Mouse (Mus musculus): Measurements from ENCODE around the gene Igtp. TPM values are rescaled to one million over a fixed set of nuclear protein-coding genes. Genes with fewer than 3 reads are reported as not detected.
"Not testable (repeated sequence)": the region's sequence is repeated elsewhere in the genome, so short reads cannot be mapped to it uniquely, and the experiment has no call there.

Igtp gene
- 6.3 and 6.4 TPM in 2 replicates for polyA plus RNA-seq (2016; fragmentation: Nextera tagmentation; extraction: Ambion mirVana)

DNA sequence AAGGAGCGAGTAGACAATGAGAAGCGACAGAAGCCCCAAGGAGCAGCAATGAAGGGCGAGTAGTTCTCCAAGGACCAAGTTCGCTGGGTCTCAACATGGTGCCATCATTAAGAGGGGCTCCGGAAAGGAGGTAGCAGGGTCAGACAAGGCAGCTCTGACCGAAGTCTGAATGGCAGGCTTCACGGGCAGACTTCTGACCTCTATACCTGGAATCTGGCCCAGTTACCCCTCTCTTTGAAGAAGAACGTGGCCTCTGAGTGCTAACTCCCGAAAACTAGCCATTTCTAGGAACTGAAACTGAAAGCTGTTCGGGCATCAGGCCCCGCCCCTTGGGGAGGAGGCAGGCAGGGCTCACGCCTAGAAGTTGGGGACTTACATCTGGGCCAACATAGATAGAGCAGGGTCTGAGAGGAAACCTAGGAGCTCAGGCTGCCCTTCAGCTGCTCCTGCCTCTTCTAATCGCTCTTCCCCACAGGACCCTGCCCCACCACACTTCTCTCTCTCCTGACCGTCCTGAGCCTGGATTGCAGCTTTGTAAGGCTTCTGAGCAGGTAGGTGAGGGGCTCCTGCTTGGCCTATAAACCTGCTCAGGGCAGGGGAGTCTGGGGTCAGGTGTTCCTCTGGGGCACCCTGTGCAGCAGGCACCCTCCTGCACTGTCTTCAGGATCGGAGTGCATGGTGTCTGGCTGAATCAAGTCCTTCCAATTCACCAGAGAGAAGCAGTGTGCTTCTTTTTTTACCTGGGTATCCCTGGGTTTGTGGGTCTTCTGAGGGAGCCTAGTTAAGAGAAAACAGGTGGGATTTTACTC lies at the start of gene Igtp, which contains the start of gene Irgm2:
TSS of gene Igtp (plus strand) at position 328 of the 809 bp plus-strand sequence.
TSS of gene Irgm2 (plus strand) at position 390 of the 809 bp plus-strand sequence.
- peak within 1 kb of the TSS; percentile 89 for H3K27ac ChIP-seq
- WGBS (ENCODE audit: insufficient replicate concordance), result 3% methylated on average over 15 of the region's 15 CpGs
- not testable (repeated sequence) for H3K9me3 ChIP-seq (replicated peaks); H3K27me3 ChIP-seq (replicated peaks); H3K36me3 ChIP-seq
- H3K9ac ChIP-seq, result peak within 1 kb of the TSS; percentile 80
- H3K4me3 ChIP-seq, result peak within 1 kb of the TSS; percentile 78
- peak within 1 kb of the TSS; percentile 89 for H3K4me2 ChIP-seq
- H3K4me1 ChIP-seq, result peaks cover 22% of the 10 kb centered on the region
- ATAC-seq, result peak; percentile 97

DNA sequence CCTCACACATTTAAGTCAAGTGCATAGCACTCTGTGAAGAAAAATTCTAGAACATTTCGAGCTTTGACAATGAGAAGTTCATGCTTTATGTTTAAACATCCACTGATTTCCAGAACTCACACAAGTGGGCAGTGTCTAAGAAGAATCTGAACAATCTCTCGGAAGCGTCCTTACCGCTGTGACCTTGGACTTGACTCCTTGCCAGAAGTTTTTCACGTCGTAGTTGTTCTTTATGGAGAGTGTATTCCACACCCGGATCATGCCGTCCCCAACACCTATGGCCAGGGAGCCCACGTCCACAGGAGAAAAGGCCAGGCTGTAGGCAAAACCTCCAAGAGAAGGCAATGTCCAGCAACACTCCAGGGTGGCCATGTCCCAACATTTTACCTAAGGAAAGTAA lies 43.9 kb upstream of the Igtp start:
- Histone ChIP-seq H3K9ac (no peak overlapping the region), H3K36me3 (peaks cover 97% of the 10 kb centered on the region)
- WGBS (ENCODE audit: insufficient replicate concordance), result 86% methylated on average over 9 of the region's 9 CpGs

DNA sequence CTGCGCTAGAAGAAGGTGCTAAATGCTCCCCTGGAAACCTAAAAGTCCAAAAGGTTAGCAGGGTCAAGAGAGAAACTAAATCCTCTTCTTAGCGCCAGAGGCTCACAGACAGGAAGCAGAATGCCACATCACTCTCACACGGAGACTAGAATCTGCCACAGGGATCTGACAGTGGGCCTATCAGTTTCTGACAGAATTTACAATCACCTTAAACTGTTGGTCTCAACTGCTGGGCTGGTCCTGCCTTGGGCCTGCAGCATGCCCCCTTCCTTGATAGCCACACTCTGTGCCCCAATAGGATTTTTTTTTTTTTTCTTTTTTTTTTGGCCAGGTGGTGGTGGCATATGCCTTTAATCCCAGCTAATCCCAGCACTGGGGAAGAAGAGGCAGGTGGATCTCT lies 42.5 kb upstream of the Igtp start:
- no peak overlapping the region for H3K9ac ChIP-seq
- H3K4me2 ChIP-seq, result no peak overlapping the region
- H3K27ac ChIP-seq, result no peak overlapping the region
- H3K27me3 ChIP-seq (replicated peaks), result no peaks in the 10 kb centered on the region
- H3K9me3 ChIP-seq (replicated peaks), result no peaks in the 10 kb centered on the region
- 51% methylated on average over 3 of the region's 3 CpGs for WGBS (ENCODE audit: insufficient replicate concordance)
- H3K36me3 ChIP-seq, result peaks cover 98% of the 10 kb centered on the region
- H3K4me1 ChIP-seq, result peaks cover 17% of the 10 kb centered on the region
- no peak for ATAC-seq
- no peak overlapping the region for H3K4me3 ChIP-seq

More for the DNA sequence above, 43.9 kb upstream of the Igtp start:
- Histone ChIP-seq H3K27me3 (replicated peaks) (no peaks in the 10 kb centered on the region), H3K9me3 (replicated peaks) (no peaks in the 10 kb centered on the region), H3K4me1 (peaks cover 17% of the 10 kb centered on the region), H3K4me2 (no peak overlapping the region), H3K4me3 (no peak overlapping the region), H3K27ac (no peak overlapping the region)
- no peak for ATAC-seq

DNA sequence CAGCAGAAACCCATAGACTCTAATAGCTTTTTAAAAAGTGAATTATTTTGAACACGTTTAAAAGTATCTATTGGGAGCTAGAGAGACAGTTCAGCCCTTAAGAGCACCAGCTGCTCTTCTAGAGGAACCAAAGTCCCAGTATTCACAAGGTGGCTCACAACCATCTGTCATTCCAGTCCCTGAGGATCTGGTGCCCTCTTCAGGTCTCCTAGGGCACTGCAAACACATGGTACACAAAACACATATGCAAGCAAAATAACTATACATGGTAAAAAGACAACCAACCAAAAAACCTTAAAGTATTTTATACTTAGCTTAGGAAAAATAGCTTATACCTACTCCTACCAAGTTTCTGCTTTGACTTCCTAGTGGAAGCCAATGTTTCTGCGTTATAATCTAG lies 34.3 kb upstream of the Igtp start:
- peaks cover 30% of the 10 kb centered on the region for H3K4me1 ChIP-seq
- H3K9me3 ChIP-seq (replicated peaks), result peaks cover 8% of the 10 kb centered on the region; the same call in 1 of the 2 replicates
- H3K4me3 ChIP-seq, result no peak overlapping the region
- H3K4me2 ChIP-seq, result no peak overlapping the region
- peaks cover 67% of the 10 kb centered on the region for H3K36me3 ChIP-seq
- no peaks in the 10 kb centered on the region for H3K27me3 ChIP-seq (replicated peaks)
- ATAC-seq, result no peak
- no peak overlapping the region for H3K9ac ChIP-seq
- 91% methylated on average over 2 of the region's 2 CpGs for WGBS (ENCODE audit: insufficient replicate concordance)
- H3K27ac ChIP-seq, result no peak overlapping the region

DNA sequence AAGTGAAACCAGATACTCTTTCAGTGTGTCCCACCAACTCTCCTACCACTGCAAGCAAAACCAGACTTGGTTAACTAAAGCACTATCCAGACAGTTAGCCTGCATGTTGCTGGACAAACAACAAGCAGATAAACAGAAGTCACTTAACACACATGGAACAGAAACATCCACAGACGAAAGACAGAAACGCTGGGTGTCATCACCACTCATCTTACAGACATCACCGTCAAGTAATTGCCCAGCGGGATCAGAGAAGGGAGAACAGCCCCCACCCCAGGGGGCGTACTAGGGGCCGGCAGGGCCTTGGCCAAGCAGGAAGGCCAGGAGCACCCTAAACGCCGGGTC lies 31.6 kb upstream of the Igtp start:
- Histone ChIP-seq H3K4me2 (peak overlapping the region; percentile 92), H3K9me3 (replicated peaks) (peaks cover 8% of the 10 kb centered on the region; the same call in 1 of the 2 replicates), H3K27me3 (replicated peaks) (no peaks in the 10 kb centered on the region), H3K36me3 (peaks cover 42% of the 10 kb centered on the region), H3K9ac (peak overlapping the region; percentile 91), H3K27ac (peak overlapping the region; percentile 81), H3K4me3 (peak overlapping the region; percentile 99), H3K4me1 (peaks cover 46% of the 10 kb centered on the region)
- no peak for ATAC-seq
- WGBS (ENCODE audit: insufficient replicate concordance), result 1% methylated on average over 8 of the region's 8 CpGs

DNA sequence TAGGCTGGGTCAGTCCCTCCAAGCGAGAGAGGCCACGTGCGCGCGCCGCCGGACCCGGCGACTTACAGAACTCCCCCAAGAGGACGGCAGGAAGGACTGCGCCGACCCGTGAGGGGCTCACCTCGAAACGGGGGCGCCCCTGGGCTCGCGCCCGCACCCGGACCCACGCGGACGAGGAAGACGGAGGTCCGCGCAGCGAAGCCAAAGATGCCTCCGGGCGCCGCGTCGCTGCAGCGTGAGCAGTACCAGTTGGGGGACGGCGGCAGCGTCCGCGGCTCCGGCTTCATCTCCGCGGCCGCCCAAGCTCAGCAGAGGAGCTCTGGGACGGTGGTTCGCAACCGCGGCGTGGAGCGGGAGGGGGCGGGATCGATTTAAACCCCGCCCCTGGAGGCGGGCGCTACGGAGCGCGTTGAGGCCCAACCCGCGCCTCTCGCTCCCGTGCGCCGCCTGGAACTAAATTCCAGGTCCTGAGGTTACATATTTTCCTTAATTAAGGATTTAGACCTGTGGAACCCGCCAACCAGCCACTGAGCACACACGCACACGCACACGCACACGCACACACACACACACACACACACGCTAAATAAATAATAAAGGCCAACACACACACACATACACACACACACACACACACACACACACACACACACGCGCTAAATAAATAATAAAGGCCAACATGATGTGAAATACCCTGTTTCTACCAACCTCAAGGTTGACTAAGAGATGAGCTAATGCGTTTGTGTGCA lies 31.0 kb upstream of the Igtp start, which contains the start of gene Gemin5:
TSS of gene Gemin5 (minus strand) at position 373 of the 749 bp plus-strand sequence.
- Histone ChIP-seq H3K27ac (peak within 1 kb of the TSS; percentile 81), H3K4me2 (peak within 1 kb of the TSS; percentile 92), H3K9ac (peak within 1 kb of the TSS; percentile 91), H3K27me3 (replicated peaks) (no peaks in the 10 kb centered on the region), H3K9me3 (replicated peaks) (peaks cover 8% of the 10 kb centered on the region; the same call in 1 of the 2 replicates), H3K36me3 (peaks cover 42% of the 10 kb centered on the region), H3K4me3 (peak within 1 kb of the TSS; percentile 99), H3K4me1 (peaks cover 52% of the 10 kb centered on the region)
- under 1% methylated on average over 71 of the region's 71 CpGs for WGBS (ENCODE audit: insufficient replicate concordance)
- peak; percentile 79 for ATAC-seq

DNA sequence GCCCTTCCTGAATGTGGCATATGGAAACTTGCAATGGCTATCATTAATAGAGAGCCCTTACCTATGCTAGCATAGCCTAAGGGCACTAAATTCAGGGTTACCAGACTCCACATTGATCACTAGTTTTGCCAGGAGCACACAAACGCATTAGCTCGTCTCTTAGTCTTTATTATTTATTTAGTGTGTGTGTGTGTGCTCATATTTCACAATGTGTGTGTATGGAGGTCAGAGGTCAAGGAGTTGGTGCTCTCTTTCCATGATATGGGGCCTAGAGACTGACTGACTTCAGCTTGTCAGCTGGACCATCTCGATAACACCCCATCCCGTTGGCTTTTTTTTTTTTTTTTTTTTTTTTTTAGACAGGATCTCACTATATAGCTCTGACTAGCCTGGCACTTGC lies 29.7 kb upstream of the Igtp start:
- Histone ChIP-seq H3K36me3 (peaks cover 42% of the 10 kb centered on the region), H3K9me3 (replicated peaks) (peaks cover 8% of the 10 kb centered on the region; the same call in 1 of the 2 replicates), H3K4me2 (no peak overlapping the region), H3K4me1 (peaks cover 61% of the 10 kb centered on the region), H3K4me3 (no peak overlapping the region), H3K9ac (no peak overlapping the region), H3K27ac (peak overlapping the region; percentile 45; the same call in 1 of the 2 replicates), H3K27me3 (replicated peaks) (no peaks in the 10 kb centered on the region)
- no peak for ATAC-seq
- WGBS (ENCODE audit: insufficient replicate concordance), result 53% methylated on average over 4 of the region's 4 CpGs

DNA sequence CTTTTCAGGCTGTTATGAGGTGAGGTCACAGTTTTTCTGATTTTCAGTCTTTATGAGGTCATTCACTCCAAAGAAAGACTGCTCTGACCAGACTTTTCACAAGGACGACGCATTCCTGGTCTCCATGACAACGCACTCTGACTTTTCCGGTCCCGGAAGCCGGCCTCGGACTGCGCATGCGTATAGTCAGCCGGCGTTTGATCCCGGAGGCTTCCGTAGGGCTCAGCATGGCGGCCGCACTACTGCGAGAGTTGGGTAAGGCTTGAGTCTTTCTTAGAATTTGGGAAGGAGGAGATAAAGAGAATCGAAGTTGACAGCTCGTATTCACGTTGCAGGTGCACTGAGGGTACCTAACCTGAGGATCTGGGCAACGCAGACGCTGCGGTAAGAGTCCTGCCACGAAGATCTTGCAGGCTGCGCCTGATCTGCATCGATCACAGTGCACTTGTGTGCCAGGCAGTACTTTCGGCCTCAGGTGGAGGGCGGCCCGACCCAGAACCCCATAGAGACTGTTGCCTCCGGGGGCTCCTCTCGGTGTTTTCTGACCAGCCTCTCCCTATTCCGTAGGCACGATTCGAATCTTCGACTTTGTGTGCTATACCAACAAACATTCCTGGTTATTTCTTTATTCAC lies 27.8 kb upstream of the Igtp start, which contains the start of gene Mrpl22:
TSS of gene Mrpl22 (plus strand) at position 203 of the 633 bp plus-strand sequence.
- Histone ChIP-seq H3K4me2 (peak within 1 kb of the TSS; percentile 87), H3K27me3 (replicated peaks) (no peaks in the 10 kb centered on the region), H3K9me3 (replicated peaks) (no peaks in the 10 kb centered on the region; the same call in 1 of the 2 replicates), H3K36me3 (peaks cover 42% of the 10 kb centered on the region), H3K4me1 (peaks cover 60% of the 10 kb centered on the region), H3K27ac (peak within 1 kb of the TSS; percentile 82), H3K9ac (peak within 1 kb of the TSS; percentile 83), H3K4me3 (peak within 1 kb of the TSS; percentile 88)
- WGBS (ENCODE audit: insufficient replicate concordance), result under 1% methylated on average over 34 of the region's 34 CpGs
- peak; percentile 79 for ATAC-seq

DNA sequence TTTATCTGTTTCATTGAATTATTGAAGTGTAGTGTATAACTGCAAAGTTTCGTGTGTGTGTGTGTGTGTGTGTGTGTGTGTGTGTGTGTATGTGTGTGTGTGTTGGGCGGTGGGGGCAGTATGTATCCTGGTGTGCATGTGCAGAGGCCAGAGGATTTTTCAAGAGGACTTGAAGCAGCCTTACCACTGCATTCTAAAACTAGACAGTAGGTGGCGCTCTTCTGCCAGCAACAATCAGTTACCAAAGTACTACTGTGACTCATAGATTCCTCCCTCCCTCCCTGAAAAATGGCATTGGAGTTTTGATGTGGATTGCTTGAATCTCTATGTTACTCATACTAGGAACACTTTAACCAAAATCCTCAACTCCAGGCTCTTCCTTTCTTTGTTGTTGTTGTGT lies 19.8 kb upstream of the Igtp start:
- Histone ChIP-seq H3K9ac (no peak overlapping the region), H3K36me3 (peaks cover 62% of the 10 kb centered on the region), H3K9me3 (replicated peaks) (no peaks in the 10 kb centered on the region), H3K27me3 (replicated peaks) (no peaks in the 10 kb centered on the region), H3K4me1 (0 out of 2 replicates have a peak, but pooled peaks cover 4% of the 10 kb centered on the region), H3K4me3 (no peak overlapping the region), H3K27ac (no peak overlapping the region), H3K4me2 (no peak overlapping the region)
- peak; percentile 68 for ATAC-seq
- 13% methylated on average over 3 of the region's 3 CpGs for WGBS (ENCODE audit: insufficient replicate concordance)

DNA sequence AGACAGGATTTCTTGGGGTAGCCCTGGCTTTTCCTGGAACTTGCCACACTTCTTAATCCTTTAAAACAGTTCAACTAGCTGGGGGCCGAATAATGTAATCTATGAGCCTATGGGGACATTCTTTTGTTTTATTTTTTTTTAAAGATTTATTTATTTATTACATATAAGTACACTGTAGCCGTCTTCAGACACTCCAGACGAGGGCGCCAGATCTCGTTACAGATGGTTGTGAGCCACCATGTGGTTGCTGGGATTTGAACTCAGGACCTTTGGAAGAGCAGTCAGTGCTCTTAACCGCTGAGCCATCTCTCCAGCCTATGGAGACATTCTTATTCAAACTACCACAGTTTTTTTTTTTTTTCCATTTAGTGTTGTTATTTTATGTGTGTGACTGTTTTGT lies 19.4 kb upstream of the Igtp start:
- H3K4me1 ChIP-seq; H3K27me3 ChIP-seq (replicated peaks); H3K9ac ChIP-seq; H3K4me2 ChIP-seq; H3K9me3 ChIP-seq (replicated peaks); H3K4me3 ChIP-seq; H3K27ac ChIP-seq; ATAC-seq: not testable (repeated sequence)
- 84% methylated on average over 6 of the region's 6 CpGs for WGBS (ENCODE audit: insufficient replicate concordance)
- peaks cover 58% of the 10 kb centered on the region for H3K36me3 ChIP-seq

DNA sequence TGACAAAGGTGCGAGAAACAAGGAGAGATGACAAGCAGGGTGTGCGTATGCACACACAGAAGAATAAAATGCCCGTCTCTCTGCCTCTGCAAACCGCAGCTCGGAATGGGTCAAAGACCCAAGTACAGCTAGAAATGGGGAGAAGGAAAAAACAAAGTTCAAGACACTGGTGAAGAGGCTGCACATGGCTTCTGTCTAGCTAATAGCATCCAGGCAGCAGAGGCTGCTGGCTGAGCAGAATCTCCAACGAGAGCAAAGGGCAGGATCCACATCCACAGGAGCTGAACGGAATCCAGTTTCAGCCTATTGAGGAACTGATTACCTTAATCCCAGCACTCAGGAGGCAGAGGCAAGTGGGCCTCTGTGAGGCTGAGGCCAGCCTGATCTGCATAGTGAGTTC lies 18.6 kb upstream of the Igtp start:
- peaks cover 50% of the 10 kb centered on the region for H3K36me3 ChIP-seq
- no peak overlapping the region for H3K4me3 ChIP-seq
- no peak overlapping the region for H3K9ac ChIP-seq
- H3K27me3 ChIP-seq (replicated peaks), result no peaks in the 10 kb centered on the region
- ATAC-seq, result no peak
- H3K4me2 ChIP-seq, result no peak overlapping the region
- 0 out of 2 replicates have a peak, but pooled peaks cover 4% of the 10 kb centered on the region for H3K4me1 ChIP-seq
- 0 out of 2 replicates have a peak overlapping the region, but pooled peaks have one; percentile 27 for H3K27ac ChIP-seq
- 85% methylated on average over 7 of the region's 7 CpGs for WGBS (ENCODE audit: insufficient replicate concordance)
- H3K9me3 ChIP-seq (replicated peaks), result no peaks in the 10 kb centered on the region

Data from liver, embryonic 12.5 days (tissue).